Mouse (Mus musculus) right cerebral cortex, postnatal 25 days (tissue): ENCODE results near the gene Trmt61a.
"Not testable (repeated sequence)": the region's sequence is repeated elsewhere in the genome, so short reads cannot be mapped to it uniquely, and the experiment has no call there.

ENCODE experiments used
- DNase-seq: peaks from one replicate; pipeline ENCODE4 v3.0.0; 2022

Trmt61a gene

DNA sequence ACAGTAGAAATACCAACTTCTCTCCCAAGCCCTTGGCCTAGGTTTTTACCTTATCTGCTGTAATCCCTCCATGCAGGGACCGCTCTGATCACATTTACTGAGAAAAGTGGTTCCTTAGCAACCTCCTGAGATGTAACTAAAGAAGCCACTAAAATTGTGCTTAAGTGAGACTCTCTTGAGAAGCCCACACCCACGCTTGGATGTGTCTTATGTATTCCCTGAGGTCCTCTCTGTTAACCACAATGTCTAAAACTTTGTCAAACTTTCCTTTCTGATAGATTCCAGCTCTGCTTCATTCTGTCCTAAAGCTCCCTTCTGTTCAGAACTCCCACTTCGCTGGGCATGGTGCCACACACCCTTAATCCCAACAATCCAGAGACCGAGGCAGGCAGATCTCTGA, 21.6 kb downstream of the Trmt61a start:
- no peak for DNase-seq

DNA sequence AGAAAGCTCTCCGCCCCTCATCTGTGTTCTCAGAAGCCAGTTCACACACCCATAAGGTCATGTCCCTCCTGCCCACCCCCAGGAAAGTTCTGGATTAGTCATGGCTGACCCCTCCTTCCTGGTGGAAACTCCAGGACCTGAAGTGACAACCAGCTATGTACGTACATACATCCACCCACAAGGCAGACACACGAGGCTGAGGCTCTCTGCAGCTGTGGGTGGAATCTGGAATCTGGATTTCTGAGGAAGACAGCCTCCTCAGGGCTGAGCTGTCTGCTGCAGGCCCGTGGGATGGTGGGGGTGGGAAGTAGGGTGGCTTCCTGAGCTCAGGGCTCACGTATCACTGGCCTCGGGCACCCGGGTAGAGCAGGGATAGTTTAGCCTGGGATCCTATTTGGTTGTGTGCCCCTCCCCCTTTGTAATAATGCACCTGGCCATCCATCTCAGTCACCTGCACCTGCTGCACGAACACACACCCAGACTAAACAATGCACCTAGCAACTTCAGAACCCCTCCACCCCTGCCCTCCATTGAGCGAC, 23.1 kb downstream of the Trmt61a start:
- no peak for DNase-seq

DNA sequence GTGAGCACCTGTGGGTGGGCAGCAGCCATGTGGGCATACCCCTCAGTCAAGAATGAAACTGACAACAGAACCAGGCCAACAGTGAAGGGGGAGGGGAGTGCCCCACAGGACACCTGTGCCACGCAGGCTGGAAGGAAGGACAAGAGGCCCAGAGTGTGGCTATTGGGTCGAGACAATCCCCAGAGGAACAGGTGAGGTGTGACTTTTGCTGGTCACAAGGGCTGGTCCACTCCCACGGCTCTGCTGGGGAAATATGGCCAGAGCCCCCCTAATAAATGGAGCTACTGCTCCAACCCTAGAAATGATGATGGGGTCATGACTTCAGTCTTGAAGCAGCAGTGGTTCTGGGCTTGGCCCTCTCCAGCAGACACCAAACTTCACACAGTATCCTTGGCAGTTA, 25.4 kb downstream of the Trmt61a start:
- no peak for DNase-seq

DNA sequence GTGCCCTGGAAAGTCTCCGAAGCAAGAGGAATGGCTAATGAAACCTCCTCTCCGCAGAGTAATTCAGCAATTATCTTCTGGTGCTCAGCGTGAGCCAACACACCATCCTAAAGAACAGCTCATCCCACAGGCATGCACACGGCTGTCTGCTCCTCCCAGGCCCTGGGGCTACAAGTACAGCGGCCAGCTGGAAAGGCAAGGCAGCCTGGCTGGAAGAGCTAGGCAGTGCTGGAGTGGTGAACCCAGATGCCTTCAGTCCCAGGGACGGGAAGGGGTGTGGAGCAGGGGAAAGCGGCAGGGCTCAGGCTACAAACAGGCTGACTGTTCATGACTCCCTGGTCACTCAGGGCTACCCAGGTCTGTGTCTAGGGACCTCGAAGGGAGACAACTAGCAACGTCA, 26.7 kb downstream of the Trmt61a start:
- DNase-seq = no peak

DNA sequence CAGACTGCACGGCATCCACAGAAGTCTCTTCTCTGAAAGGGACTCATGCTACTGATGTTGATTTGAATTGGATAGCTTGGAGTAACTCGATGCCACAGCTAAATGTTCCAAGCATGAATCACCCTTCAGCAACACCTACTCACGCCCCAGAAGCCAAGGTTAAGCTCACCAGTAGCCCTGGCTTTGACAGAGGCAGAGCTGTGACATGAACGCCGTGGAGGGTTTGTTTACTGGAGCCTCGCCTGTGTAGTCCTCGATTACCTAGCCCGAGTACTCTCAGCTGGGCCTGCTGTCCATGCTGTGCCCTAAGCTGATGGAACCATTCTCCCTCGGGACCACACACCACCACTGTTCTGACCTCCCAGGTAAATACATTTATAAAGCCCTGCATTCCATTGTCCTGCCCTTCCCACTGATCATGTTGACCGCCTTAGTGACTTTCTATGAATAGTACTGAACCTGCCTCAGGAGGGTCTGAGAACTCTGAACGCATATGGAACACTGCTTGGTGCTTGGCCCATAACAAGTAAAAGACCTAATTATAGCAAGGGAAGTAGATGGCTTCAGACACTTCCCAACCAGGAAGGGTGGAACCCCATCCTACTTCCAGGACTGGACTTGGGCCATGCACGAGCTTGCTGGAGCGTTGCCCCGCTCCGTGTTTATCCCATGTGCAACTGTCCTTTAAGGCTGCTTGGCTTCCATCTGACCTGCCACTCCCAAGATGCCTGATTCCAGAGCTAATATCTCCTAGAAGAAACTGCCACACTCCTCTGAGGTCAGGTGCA, 27.5 kb downstream of the Trmt61a start:
- DNase-seq = no peak

DNA sequence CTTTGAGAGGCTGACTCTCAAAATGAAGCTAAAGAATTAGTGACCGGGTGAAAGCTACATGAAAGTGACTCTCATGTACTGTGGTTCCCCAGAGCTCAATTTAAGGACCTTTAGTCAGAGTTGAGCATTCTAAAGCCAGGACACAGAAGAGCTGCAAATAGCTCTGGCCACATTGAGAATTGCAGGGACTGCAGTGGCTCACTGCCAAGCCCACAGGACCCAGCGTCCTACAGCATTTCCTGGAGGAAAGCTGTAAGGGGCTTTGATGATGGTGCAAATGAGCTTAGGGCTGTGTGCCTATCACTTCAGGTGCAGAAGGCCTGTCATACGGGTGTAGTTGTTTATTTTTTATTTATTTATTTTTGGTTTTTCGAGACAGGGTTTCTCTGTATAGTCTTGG, 30.3 kb downstream of the Trmt61a start:
- DNase-seq = no peak

DNA sequence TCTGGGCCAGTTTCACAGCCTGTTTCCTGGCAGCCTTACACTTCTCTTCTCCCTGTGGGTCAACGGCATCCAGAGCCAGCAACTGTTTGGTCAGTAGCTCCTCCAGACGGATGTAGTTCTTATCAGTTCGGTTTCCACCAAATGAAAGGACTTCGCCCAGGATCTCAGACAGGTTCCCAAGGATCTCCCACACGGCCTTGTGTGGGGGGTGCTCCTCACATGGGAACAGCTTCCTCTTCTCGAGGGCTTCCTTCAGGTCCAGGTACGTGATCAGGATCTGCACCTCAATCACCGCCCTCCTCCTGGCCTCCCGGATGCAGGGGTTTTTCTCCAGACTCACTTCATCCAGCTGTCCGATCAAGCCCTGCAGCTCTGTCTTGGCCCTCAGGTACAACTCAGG, 32.2 kb downstream of the Trmt61a start:
- DNase-seq = no peak

DNA sequence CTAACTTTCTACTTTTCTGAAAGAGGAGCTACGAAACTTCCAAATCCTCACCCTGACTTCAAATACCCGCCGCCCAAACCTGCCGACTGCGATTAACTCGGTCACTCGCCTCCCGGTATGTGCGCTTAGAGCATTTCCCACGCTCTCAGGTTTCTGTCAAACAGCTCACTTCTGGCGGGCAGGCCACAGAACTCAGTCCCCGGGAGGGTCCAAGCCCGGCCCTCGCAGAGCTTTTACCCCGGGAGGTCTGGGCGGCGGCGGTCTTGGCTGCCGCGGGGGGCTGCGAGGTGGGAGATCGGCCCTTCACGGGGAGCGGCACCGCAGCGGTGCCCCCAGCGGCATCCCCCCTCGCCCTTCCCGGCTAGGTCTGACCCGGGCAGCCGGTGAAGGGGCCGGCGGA, 34.6 kb downstream of the Trmt61a start:
- DNase-seq = no peak

DNA sequence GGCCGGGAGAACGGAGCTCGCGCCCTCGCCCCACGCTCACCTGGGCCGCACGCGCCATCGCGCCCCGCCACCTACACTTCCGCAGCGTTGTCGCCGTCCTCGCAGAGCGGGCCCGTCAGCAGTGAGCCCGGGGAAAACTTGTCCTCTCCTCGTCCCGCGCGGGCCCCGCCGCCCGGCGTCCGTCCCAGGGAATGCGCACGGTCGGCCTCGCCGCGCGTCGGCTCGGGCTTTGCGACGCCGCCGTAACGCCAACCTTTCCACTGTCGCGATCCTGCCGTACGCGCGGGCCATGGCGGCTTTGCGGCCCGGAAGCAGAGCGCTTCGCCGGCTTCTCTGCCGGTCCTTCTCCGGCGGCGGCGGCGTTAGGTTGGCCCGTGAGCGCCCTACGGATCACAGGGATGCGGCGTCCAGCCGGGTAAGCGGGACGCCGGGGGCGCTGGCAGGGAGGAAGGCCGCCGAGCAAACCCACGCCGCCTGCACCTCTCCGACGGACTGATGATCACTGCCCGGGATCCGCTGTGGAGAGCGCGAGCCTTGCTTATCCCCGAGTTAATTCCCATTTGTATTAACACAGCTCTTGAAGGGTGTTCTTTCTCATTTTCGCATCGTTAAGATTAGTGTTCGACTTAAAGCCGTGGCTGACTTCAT, 35.2 kb downstream of the Trmt61a start, which contains the start of the genes Bag5 and Apopt1:
Gene Bag5, minus strand, starts transcription at position 254 of the 648 bp plus-strand sequence.
Gene Apopt1, plus strand, starts transcription at position 258 of the 648 bp plus-strand sequence.
- peak; percentile 95 for DNase-seq

DNA sequence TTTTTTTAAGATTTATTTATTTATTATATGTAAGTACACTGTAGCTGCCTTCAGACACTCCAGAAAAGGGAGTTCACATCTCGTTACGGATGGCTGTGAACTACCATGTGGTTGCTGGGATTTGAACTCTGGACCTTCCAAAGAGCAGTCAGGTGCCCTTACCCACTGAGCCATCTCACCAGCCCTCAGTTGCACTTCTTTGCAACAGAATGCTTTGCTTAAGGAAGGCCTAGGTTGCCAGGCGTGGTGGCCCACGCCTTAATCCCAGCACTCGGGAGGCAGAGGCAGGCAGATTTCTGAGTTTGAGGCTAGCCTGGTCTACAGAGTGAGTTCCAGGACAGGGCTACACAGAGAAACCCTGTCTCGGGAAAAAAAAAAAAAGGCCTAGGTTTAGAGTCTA, 36.0 kb downstream of the Trmt61a start:
- DNase-seq = not testable (repeated sequence)

DNA sequence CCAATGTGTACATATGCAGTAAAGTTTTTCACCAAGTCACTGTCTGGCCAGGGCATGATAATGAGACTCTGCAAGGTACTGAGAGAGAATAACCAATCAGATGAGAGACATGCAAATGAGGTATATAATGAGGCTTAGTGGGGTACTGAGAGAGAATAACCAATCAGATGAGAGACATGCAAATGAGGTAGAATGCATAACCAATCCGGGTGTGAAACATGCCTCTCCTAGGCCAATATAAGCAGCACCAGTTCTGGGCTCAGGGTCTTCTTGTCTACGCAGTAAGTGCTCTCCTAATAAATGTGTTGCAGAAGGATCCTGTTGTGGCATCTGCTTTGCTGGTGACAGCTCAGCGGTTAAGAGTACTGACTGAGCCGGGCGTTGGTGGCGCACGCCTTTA, 38.6 kb downstream of the Trmt61a start:
- DNase-seq = no peak

DNA sequence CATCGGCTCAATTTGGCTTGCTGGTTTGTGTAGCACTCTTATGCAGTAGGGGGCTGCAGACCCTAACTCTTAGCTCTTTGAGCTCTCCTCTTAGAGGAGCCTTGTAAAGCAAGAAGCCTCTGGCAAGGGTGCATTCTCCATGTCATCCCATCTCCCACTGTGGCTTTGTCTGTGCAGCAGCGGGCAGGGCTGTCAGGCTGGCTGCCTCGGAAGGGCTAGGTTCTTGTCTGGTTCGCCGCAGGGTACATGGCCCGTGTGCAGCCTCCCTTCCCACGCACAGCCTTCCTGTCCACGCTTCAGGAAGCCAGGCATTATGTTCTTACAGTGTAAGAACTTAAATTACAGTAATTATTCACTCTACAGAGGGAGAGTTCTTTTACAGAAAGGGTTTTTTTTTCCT, 40.8 kb downstream of the Trmt61a start:
- DNase-seq = no peak

DNA sequence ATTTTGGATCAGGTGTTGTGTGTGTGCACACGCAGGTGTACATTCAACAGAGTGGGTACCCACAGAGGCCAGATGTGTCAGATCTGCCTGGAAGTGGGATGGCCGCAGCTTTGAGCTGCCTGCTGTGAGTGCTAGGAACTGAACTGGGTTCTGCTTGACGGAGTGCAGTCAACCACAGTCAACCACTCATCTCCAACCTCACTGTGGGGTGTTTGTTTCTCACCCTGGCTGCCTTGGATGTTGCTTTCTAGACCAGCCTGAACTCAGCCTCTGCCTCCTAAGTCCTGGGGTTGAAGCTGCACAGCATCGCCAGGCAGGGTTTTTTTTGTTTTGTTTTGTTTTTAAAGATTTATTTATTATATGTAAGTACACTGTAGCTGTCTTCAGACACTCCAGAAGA, 42.3 kb downstream of the Trmt61a start:
- DNase-seq = no peak

DNA sequence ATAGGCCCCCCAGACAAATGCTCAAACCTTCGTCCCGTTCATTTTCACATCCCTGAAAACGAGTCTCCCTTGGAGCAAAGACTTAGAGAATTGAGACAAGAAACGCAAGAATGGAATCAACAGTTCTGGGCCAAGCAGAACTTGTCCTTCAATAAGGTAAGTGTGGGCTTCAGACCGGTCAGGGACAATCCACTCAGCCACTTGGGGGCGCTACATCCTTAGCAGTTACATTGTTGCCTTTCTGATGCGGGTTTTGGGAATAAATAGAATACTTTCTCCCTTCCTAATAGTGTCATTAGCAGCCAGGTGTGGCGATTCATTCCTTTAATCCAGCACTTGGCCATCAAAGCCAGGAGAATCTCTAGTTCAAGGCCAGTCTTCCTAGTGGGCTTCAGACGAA, 44.7 kb downstream of the Trmt61a start:
- no peak for DNase-seq

DNA sequence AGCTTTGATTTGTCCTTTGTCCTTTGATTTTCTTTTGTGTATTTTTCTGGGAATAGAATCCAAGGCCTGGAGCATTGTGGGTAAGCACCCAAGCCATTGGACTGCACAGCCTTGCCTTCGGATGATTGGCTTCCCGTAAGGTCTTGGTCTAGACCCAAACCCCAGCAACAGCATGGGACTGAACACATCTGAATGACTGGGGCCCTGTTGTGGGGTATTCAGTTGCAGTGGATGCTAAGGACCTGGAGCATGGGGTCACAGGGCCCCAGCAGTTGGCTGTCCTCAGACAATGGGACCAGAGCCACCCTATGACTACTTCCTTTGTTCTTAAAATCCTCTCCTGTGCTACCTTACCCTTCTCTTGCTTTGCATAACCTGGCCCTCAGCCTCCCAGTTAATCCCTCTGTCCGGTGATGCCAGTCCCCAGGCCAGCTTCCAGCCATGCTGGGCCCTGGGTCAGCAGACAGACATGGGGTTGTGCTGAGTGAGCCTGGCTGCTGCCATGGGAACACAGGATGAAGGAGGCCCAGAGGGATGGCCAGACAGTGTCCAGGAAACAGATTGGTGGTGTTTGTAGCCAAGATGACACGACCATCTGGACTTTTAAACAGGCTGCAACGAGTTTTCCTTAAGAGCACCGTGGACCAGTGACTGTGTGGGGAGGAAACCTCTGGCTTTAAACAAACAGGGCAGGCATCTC, 46.9 kb downstream of the Trmt61a start:
- no peak for DNase-seq

DNA sequence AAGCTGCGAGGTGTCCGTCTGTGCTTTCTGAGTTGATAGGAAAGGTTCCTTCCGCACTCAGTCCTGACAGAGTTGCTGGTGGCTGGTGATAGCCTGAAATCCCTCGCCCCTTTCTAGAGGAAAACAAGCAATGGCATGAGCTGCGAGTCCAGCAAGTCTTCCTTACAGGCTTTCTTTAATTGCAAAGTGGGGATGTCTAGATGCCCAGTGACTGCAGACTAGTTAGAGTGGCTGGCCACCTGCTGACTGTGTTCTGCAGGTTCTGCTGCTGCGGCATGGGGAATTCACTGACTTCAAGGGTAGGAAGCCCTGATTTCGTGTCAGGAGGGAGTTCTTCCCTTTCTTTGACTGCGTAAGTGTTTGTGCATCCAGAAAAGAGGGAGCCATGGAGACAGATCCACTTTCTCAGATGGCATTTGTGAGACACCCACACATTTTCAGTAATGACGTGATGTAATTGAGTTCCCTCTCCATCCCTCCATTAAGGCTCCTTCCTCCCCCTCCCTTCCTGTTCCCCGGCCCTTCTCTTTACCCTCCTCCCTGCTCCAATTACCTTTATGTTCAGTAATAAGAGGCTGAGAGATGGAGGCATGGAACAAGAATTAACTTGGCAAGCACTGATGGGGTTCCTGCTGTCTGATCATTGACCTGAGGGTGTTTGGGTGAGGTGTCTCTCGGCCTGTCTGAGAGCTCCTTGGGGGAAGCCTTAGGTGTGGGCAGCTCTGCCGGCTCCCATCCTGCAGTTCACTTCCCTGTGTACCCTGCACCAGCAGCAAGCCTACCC, 47.6 kb downstream of the Trmt61a start:
- peak; percentile 65 for DNase-seq

DNA sequence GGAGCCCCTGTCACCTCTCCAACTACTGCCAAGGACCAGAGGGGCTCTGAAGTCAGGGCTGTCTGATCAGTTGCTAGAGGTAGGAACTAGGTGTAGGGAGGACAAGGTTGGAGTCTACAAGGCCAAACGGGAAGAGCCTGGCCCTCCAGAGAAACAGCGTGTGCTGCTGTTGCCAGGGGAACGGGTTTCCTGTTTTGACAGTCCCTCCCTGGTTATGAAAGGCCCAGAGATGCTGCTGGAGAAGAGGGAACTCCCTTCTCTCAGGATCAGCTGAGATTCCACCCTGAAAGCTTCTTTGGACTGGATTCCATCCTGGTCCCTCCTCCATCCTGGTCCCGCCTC, 48.2 kb downstream of the Trmt61a start:
- peak; percentile 66 for DNase-seq

DNA sequence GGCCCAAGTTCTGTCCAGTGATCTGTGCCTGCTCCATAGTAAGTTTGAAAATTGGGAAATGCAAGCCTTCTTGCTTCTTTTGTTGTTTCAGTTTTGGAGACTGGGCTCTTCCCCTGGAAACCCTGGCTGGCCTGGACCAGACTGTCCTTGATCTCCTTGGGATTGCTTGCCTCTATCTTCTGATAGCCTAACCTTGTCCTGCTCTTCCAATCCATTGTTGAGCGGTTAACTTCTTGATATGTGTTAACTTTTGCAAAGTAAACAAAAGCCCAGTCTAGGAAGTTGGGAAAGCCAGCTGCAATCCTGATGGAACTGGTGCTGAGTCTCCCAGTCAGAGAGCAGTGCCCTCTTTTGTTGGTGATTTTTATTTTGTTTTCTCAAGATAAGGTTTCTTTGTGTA, 50.1 kb downstream of the Trmt61a start:
- no peak for DNase-seq

DNA sequence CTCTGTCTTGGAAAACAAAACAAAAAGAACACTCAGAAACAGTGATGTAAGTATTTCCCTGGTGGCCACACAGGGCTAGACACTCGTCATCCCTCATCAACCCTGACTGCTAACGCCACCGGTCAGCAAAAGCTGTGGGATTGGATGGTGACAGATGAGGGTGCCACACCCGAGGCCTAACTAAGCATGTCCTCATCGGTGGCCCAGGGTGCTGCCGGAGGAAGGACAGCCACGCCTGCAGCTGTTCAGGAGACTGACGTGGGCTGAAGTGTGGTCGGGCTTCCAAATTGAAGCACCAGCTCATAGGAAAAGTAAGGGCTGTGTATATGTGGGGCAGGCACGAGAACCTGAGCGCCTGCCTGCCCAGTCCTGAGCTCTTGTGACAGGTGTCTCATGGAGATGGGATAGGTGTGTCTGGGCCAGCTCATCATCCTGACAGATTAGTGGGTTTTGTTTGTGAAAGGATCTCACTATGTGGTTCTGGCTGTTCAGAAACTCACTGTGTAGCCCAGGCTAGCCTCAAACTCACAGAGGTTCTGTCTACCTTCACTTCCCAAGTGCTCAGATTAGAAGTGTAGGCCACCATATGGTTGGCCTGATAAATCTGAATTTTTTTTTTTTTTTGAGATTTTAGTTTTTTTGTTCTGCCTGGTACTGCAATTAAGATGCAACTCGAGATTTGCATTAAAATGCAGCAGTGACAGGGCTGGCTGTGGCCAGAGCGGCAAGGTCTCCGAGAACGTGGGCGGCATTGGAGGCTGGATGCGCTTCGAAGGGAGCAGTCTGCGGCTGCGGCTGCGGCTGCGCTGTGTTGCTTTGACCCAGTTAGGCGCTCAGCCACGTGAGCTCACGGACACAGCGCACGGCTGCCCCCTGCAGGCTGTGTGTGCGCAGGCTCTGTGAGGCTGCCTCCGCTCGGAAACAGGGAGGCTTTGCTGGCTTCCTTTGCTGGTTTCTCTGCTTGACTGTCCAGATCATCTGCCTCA, 54.2 kb downstream of the Trmt61a start:
- DNase-seq = peak; percentile 88

DNA sequence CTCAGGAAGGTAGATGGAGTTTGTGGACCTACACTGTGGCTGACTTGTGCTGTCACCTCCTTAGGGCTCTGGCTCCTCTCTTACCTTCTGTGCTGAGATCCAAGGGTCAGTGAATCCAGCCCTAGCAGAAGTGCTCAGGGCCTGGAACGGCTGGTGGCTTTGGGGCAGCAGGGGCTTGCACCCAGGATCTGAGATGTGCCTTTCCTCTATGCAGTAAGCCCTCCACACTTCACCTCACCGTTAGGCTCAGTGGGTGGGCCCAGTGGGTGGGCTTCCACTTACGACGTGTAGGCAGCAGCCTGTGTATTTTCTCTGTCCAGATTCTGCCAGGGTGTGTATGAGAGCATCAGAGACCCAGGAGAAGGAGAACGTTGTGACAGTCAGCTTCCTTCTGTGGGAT, 55.0 kb downstream of the Trmt61a start:
- no peak for DNase-seq
